Mouse (Mus musculus) lung, postnatal 0 days (tissue): ENCODE data around the gene Tle6.

Source experiments
- CTCF ChIP-seq: IDR thresholded peaks from 2 replicates; pipeline ENCODE4 v1.5.1; 2016; ENCODE audit warnings: antibody characterized with exemption, mild to moderate bottlenecking
- EP300 ChIP-seq: IDR thresholded peaks from 2 replicates; pipeline ENCODE4 v1.6.1; 2016; ENCODE audit warnings: antibody characterized with exemption, mild to moderate bottlenecking, control low read depth

GRCm38 (mm10) chr10:81641566-81641965, 40.7 kb upstream of the Tle6 start:
- TF ChIP-seq CTCF (no peak), EP300 (no peak)
